Mouse (Mus musculus): ENCODE data around the gene Vax1.

DNA sequence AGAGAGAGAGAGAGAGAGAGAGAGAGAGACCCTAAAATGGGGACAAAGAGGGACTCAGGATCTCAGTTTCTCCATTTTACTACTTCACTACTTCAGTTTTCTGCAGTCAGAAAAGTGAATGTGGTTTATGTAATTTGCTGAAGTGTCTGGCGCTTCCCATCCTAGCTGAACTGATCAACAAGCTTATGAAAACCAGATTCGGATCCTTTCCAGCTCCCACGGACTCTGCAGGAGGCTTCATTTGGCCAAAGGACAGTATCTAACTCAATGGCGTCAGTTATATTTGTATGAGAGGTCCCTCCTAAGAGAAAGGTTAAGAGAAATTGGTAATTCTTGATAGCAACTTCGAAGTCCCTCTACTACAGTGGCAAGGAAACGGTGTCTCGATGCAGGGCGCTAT, 34.5 kb downstream of the Vax1 start:
- TF ChIP-seq CTCF (IDR thresholded peaks at IDR 0.05; ENCODE audit: control insufficient read depth, insufficient read depth, low read length): no peak
- no peak for TF ChIP-seq POLR2A (IDR thresholded peaks at IDR 0.05; ENCODE audit: borderline replicate concordance, control insufficient read depth, low read depth, low read length)
